25 mouse cellular contexts compared by ENCODE assay signal in the genomic region with DNA sequence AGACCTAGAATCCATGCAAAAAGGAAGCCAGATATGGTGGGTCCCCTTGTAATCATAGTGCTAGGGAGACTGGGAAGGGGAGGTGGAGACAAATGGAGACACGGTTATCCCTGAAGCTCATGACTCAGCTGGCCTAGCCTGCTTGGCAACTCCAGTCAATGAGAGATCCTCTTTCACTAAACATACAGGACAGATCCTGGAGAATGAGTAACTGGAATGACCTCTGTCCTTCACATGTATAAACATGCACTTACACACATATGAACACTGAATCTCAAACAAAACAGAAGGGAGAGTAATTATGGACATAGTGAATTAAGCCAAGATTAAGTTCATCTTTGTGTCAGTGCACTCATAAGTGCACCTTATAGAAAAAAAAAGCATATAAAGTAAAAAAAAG. TPM values are rescaled to one million over a fixed set of nuclear protein-coding genes. Genes with fewer than 3 reads are reported as not detected.
A peak's percentile ranks its signal among the peaks of the same experiment; 100 is the strongest.
DNase-seq lines count a peak whose midpoint lies in the region; ATAC-seq lines count a peak whose summit lies in the region.
"Had no signal": no experiment of that assay in that cellular context is flagged by ENCODE, and none has a peak within 500 bp of the region (broad histone marks: within the 10 kb centered on the region; RNA-seq: fewer than 3 reads in every experiment).

No protein-coding gene starts in this region.

- 76% methylated on average over 1 of the region's 1 CpGs for WGBS in liver, embryonic 16.5 days (ENCODE audit: insufficient replicate concordance)

- no peaks in the 10 kb centered on the region for H3K36me3 ChIP-seq in liver, embryonic 16.5 days (ENCODE audit: control insufficient read depth, insufficient read depth)
- H3K36me3 ChIP-seq: embryonic facial prominence, embryonic 13.5 days; embryonic facial prominence, embryonic 15.5 days; forebrain, embryonic 10.5 days; forebrain, embryonic 12.5 days had no signal

- H3K27me3 ChIP-seq in liver, embryonic 16.5 days (ENCODE audit: control insufficient read depth, insufficient read depth, low read depth, low read length) = no peaks in the 10 kb centered on the region
- H3K27me3 ChIP-seq: embryonic facial prominence, embryonic 15.5 days; forebrain, embryonic 12.5 days had no signal

- H3K4me1 ChIP-seq in liver, embryonic 16.5 days (ENCODE audit: control insufficient read depth, low read depth, low read length) = no peaks in the 10 kb centered on the region
- H3K4me1 ChIP-seq: embryonic facial prominence, embryonic 13.5 days; embryonic facial prominence, embryonic 15.5 days; forebrain, embryonic 10.5 days; forebrain, embryonic 12.5 days had no signal

- no peak overlapping the region for H3K4me2 ChIP-seq in liver, embryonic 16.5 days (ENCODE audit: low read depth, low read length)
- H3K4me2 ChIP-seq: embryonic facial prominence, embryonic 13.5 days; embryonic facial prominence, embryonic 15.5 days; forebrain, embryonic 12.5 days had no signal

- H3K4me3 ChIP-seq in liver, embryonic 16.5 days (ENCODE audit: low read depth, low read length) = no peak overlapping the region
- H3K4me3 ChIP-seq: embryonic facial prominence, embryonic 13.5 days; embryonic facial prominence, embryonic 15.5 days; erythroblast, embryonic 14.5 days; forebrain, embryonic 10.5 days; forebrain, embryonic 12.5 days had no signal

- no peak overlapping the region for H3K27ac ChIP-seq in liver, embryonic 16.5 days (ENCODE audit: low read length)
- H3K27ac ChIP-seq: embryonic facial prominence, embryonic 13.5 days; embryonic facial prominence, embryonic 15.5 days; forebrain, embryonic 10.5 days; forebrain, embryonic 12.5 days had no signal

- peak; percentile 37; the same call in 1 of the 2 replicates for ATAC-seq in liver, embryonic 16.5 days (ENCODE audit: low read depth)
- ATAC-seq: activated CD4-positive, CD25-positive, alpha-beta regulatory T cell, adult 4 months; forebrain, embryonic 14.5 days; forebrain, embryonic 16.5 days; Patski had no signal

- H3K9ac ChIP-seq in liver, embryonic 16.5 days (ENCODE audit: low read depth, low read length) = no peak overlapping the region
- H3K9ac ChIP-seq: embryonic facial prominence, embryonic 13.5 days; embryonic facial prominence, embryonic 15.5 days; forebrain, embryonic 12.5 days had no signal

- DNase-seq in liver = no peak
- DNase-seq in urinary bladder, postnatal 14 days (ENCODE audit: low spot score) = peak; percentile 3
- no peak for DNase-seq in urinary bladder, postnatal 10 days (ENCODE audit: low spot score)
- DNase-seq in cerebellum, postnatal 10 days = no peak
- DNase-seq: adrenal gland, adult 8-10 months; adrenal gland, postnatal 14 days; adrenal gland, postnatal 36 days; cerebellum, adult 11-12 months; cerebellum, adult 2 months; cerebellum, adult 9-10 months; cerebellum, postnatal 14 days; cerebellum, postnatal 36 days; embryo, embryonic 11 days had no signal

- H3K9me3 ChIP-seq in liver, embryonic 16.5 days (replicated peaks; ENCODE audit: control insufficient read depth, low read length) = no peaks in the 10 kb centered on the region
- H3K9me3 ChIP-seq: embryonic facial prominence, embryonic 13.5 days; embryonic facial prominence, embryonic 15.5 days; forebrain, embryonic 10.5 days; forebrain, embryonic 12.5 days had no signal

RNA-seq across cellular contexts. Expression of a gene that starts 31.9 kb away (rescaled TPM):
- 9.7 and 9.9 TPM in 2 replicates for polyA plus RNA-seq in liver, embryonic 16.5 days (2015; fragmentation: Nextera tagmentation; extraction: Ambion mirVana)
- polyA plus RNA-seq: activated CD4-positive, CD25-positive, alpha-beta regulatory T cell, adult 4 months; C2C12; cerebellum, adult 2 months; embryonic facial prominence, embryonic 11.5 days; embryonic facial prominence, embryonic 13.5 days; erythroblast, embryonic 14.5 days; forebrain, embryonic 10.5 days; forebrain, embryonic 12.5 days; forebrain, embryonic 14.5 days; forebrain, embryonic 16.5 days had no signal

RNA-seq across cellular contexts. Expression of a gene that starts 32.9 kb away (rescaled TPM):
- 0.23 TPM in 1 of 2 replicates, not detected in the other for polyA plus RNA-seq in liver, embryonic 16.5 days (2015; fragmentation: Nextera tagmentation; extraction: Ambion mirVana)
- polyA plus RNA-seq: activated CD4-positive, CD25-positive, alpha-beta regulatory T cell, adult 4 months; C2C12; cerebellum, adult 2 months; embryonic facial prominence, embryonic 11.5 days; embryonic facial prominence, embryonic 13.5 days; embryonic facial prominence, embryonic 15.5 days; erythroblast, embryonic 14.5 days; forebrain, embryonic 10.5 days; forebrain, embryonic 12.5 days; forebrain, embryonic 14.5 days; forebrain, embryonic 16.5 days; Patski had no signal
